Mouse (Mus musculus): ENCODE data around the gene Atp5b.

Gene Atp5b

GRCm38 (mm10) chr10:128090651-128091563 is 7.8 kb downstream of the Atp5b start:
- no peak for TF ChIP-seq POU5F1 (IDR thresholded peaks at IDR 0.05; ENCODE audit: borderline replicate concordance, low read length)
- peak; percentile 54; the same call in 1 of the 2 replicates for TF ChIP-seq CTCF (conservative IDR thresholded peaks at IDR 0.05; ENCODE audit: low read length)
- TF ChIP-seq NANOG (IDR thresholded peaks at IDR 0.05; ENCODE audit: borderline replicate concordance, low read length) = no peak
- Histone ChIP-seq H3K4me3 (replicated peaks; ENCODE audit: low read length) (peak overlapping the region; percentile 98), H3K36me3 (ENCODE audit: insufficient read depth, low read length) (peaks cover 47% of the 10 kb centered on the region), H3K4me1 (replicated peaks; ENCODE audit: low read depth, low read length) (peaks cover 72% of the 10 kb centered on the region), H3K9me3 (ENCODE audit: low read length) (no peaks in the 10 kb centered on the region), H3K27me3 (ENCODE audit: insufficient read depth, low read length) (no peaks in the 10 kb centered on the region)

DNA sequence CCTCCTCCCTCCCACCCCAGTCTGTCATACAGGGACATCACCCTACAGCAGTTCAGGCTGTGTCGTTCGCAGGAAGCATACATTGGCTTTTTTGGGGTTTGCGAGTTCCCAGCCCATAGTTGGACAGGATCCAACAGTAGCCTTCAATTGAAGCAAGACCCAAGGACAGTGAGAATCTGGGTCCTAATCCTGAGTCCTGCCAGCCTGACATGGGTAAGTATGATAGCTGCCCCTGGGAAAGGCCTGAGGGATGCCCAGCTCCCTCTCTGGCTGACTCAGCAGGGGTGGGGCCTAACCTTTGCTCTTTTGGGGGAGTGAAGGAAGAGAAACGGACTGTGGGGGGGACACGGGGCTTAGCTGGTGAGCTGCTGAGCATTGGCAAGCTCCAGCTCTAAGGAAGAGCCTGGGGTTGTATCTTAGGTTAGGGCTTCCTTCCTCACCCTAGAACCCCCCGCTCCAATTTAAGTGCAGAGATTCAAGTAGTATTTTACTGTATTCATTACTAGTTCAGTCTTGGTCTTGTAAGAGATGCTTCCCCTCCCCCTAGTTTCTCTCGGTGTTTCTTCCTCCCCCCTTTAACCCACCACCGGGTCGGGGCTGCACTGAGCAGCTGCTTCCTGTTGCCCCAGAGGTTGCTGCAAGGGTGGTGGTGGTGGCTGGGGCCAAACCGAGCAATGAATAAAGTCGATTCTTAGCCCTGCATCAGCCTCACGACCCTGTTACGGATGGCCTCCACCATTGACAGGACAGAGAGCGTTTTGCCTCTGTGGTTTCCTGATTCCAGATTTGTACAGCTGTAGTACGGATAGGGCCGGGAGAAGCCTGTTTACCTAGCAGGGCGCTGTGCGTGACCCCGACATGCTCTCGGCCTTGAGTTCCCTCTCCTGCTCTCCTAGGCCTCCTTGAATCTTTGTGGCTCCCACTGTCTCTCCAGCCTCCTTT is 8.8 kb downstream of the Atp5b start, which contains the start of gene Baz2a:
TSS of gene Baz2a (plus strand) at position 14 of the 942 bp plus-strand sequence.
- Histone ChIP-seq H3K4me1 (replicated peaks; ENCODE audit: low read depth, low read length) (peaks cover 70% of the 10 kb centered on the region), H3K27me3 (ENCODE audit: insufficient read depth, low read length) (no peaks in the 10 kb centered on the region), H3K4me3 (replicated peaks; ENCODE audit: low read length) (peak within 1 kb of the TSS; percentile 98), H3K36me3 (ENCODE audit: insufficient read depth, low read length) (peaks cover 37% of the 10 kb centered on the region), H3K9me3 (ENCODE audit: low read length) (no peaks in the 10 kb centered on the region)
- TF ChIP-seq NANOG (IDR thresholded peaks at IDR 0.05; ENCODE audit: borderline replicate concordance, low read length) = no peak
- TF ChIP-seq POU5F1 (IDR thresholded peaks at IDR 0.05; ENCODE audit: borderline replicate concordance, low read length) = no peak
- TF ChIP-seq CTCF (conservative IDR thresholded peaks at IDR 0.05; ENCODE audit: low read length) = no peak

DNA sequence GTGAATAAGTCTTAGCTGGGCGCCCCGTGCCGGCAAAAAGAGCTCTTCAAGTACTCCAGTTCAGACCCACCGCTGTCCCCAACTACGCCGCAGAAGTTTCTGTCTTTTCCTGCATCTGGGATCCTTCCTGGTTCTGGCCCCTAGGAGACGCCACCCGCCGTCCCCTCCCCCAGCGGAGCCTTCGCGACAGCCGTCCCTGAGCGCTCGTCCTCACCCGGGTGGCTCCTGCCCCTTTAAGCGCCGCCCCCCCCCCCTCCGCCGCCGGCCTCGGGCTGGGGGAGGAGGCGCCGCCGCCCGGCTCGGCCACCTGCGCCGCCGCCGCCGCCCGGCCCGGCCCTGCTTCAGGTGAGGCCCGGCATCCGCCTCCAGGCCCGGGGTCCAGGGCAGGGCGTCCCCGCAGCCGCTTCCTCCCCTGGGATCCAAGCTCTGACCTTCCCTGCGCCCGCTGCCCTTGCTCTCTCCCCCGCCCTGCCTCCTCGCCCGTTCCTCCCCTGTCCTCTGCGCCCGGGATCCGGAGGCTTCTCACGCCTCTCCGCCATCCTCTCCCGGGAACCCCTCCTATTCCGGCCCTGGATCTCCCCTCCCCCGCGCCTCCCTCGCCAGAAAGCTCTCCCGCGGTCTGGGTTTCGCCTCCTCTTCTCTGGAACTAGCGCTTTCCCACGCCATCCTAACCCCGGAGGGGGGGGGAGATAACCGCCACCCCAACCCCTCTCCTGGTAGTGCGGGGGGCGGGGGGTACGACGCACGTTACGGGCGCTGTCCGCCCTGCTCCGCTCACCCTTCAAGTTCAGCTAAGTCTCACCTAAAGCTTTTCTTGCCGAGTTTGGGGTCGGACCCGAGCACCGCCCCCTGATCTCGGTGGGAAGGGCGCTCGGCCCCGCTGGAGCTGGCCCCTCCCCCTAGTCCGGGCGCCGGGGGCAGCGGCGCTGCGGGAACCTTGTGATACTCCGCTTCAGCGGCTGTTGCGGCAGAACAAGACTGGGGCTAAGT is 9.7 kb downstream of the Atp5b start:
- H3K4me3 ChIP-seq (replicated peaks; ENCODE audit: low read length) = peak overlapping the region; percentile 98
- no peaks in the 10 kb centered on the region for H3K27me3 ChIP-seq (ENCODE audit: insufficient read depth, low read length)
- no peak for TF ChIP-seq NANOG (IDR thresholded peaks at IDR 0.05; ENCODE audit: borderline replicate concordance, low read length)
- TF ChIP-seq POU5F1 (IDR thresholded peaks at IDR 0.05; ENCODE audit: borderline replicate concordance, low read length) = no peak
- TF ChIP-seq CTCF (conservative IDR thresholded peaks at IDR 0.05; ENCODE audit: low read length) = peak; percentile 12; the same call in 1 of the 2 replicates
- H3K4me1 ChIP-seq (replicated peaks; ENCODE audit: low read depth, low read length) = peaks cover 65% of the 10 kb centered on the region
- no peaks in the 10 kb centered on the region for H3K9me3 ChIP-seq (ENCODE audit: low read length)
- H3K36me3 ChIP-seq (ENCODE audit: insufficient read depth, low read length) = peaks cover 28% of the 10 kb centered on the region

- Histone ChIP-seq H3K36me3 (ENCODE audit: insufficient read depth, low read length) (peaks cover 19% of the 10 kb centered on the region), H3K4me1 (replicated peaks; ENCODE audit: low read depth, low read length) (peaks cover 65% of the 10 kb centered on the region), H3K27me3 (ENCODE audit: insufficient read depth, low read length) (no peaks in the 10 kb centered on the region), H3K4me3 (replicated peaks; ENCODE audit: low read length) (peak overlapping the region; percentile 98), H3K9me3 (ENCODE audit: low read length) (no peaks in the 10 kb centered on the region)
- TF ChIP-seq POU5F1 (IDR thresholded peaks at IDR 0.05; ENCODE audit: borderline replicate concordance, low read length) = no peak
- no peak for TF ChIP-seq CTCF (conservative IDR thresholded peaks at IDR 0.05; ENCODE audit: low read length)
- TF ChIP-seq NANOG (IDR thresholded peaks at IDR 0.05; ENCODE audit: borderline replicate concordance, low read length) = no peak
Measured at GRCm38 (mm10) chr10:128093496-128094294, 10.6 kb downstream of the Atp5b start.

GRCm38 (mm10) chr10:128094340-128094968 is 11.4 kb downstream of the Atp5b start:
- Histone ChIP-seq H3K36me3 (ENCODE audit: insufficient read depth, low read length) (peaks cover 11% of the 10 kb centered on the region), H3K4me1 (replicated peaks; ENCODE audit: low read depth, low read length) (peaks cover 63% of the 10 kb centered on the region), H3K4me3 (replicated peaks; ENCODE audit: low read length) (peak overlapping the region; percentile 98), H3K9me3 (ENCODE audit: low read length) (no peaks in the 10 kb centered on the region), H3K27me3 (ENCODE audit: insufficient read depth, low read length) (no peaks in the 10 kb centered on the region)
- TF ChIP-seq CTCF (conservative IDR thresholded peaks at IDR 0.05; ENCODE audit: low read length) = no peak
- TF ChIP-seq POU5F1 (IDR thresholded peaks at IDR 0.05; ENCODE audit: borderline replicate concordance, low read length) = no peak
- no peak for TF ChIP-seq NANOG (IDR thresholded peaks at IDR 0.05; ENCODE audit: borderline replicate concordance, low read length)

- peaks cover 9% of the 10 kb centered on the region for H3K36me3 ChIP-seq (ENCODE audit: insufficient read depth, low read length)
- no peaks in the 10 kb centered on the region for H3K9me3 ChIP-seq (ENCODE audit: low read length)
- H3K4me3 ChIP-seq (replicated peaks; ENCODE audit: low read length) = peak overlapping the region; percentile 98
- no peaks in the 10 kb centered on the region for H3K27me3 ChIP-seq (ENCODE audit: insufficient read depth, low read length)
- TF ChIP-seq NANOG (IDR thresholded peaks at IDR 0.05; ENCODE audit: borderline replicate concordance, low read length) (peak; percentile 42; the same call in 1 of the 2 replicates), POU5F1 (IDR thresholded peaks at IDR 0.05; ENCODE audit: borderline replicate concordance, low read length) (no peak), CTCF (conservative IDR thresholded peaks at IDR 0.05; ENCODE audit: low read length) (no peak)
- H3K4me1 ChIP-seq (replicated peaks; ENCODE audit: low read depth, low read length) = peaks cover 67% of the 10 kb centered on the region
Measured at GRCm38 (mm10) chr10:128095003-128095636, 12.0 kb downstream of the Atp5b start.

All from E14TG2a.4 (cell line).